Mouse (Mus musculus) hindbrain, embryonic 15.5 days (tissue): ENCODE measurements around the gene Rasgef1b. TPM values are rescaled to one million over a fixed set of nuclear protein-coding genes. Genes with fewer than 3 reads are reported as not detected.

Experiments used
- ATAC-seq: fragments of 200-750 bp; cut with Nextera tagmentation; 2 replicates; pipeline ENCODE4 v1.8.0; 2017; ENCODE audit warnings: low read depth, moderate number of reproducible peaks, moderate TSS enrichment; ENCODE audit not compliant: low FRiP score
- H3K27ac ChIP-seq: fragments of 300-500 bp; sonication (generic); replicated peaks from 2 replicates; pipeline ENCODE4 v1.5.1; 2015; ENCODE audit warnings: mild to moderate bottlenecking, inconsistent platforms
- H3K27me3 ChIP-seq: fragments of 300-500 bp; sonication (generic); 2 replicates; pipeline ENCODE4 v1.6.1; 2015; ENCODE audit warnings: control low read depth, inconsistent platforms
- H3K36me3 ChIP-seq: fragments of 300-500 bp; sonication (generic); 2 replicates; pipeline ENCODE4 v1.6.1; 2015; ENCODE audit warnings: control low read depth, inconsistent platforms
- H3K4me1 ChIP-seq: fragments of 300-500 bp; sonication (generic); replicated peaks from 2 replicates; pipeline ENCODE4 v1.6.1; 2015; ENCODE audit warnings: control low read depth, inconsistent platforms
- H3K4me2 ChIP-seq: fragments of 300-500 bp; sonication (generic); 2 replicates; pipeline ENCODE4 v1.6.1; 2015; ENCODE audit warnings: moderate library complexity, mild to moderate bottlenecking, inconsistent platforms
- H3K4me3 ChIP-seq: fragments of 300-500 bp; sonication (generic); 2 replicates; pipeline ENCODE4 v1.5.1; 2015; ENCODE audit warnings: mild to moderate bottlenecking, inconsistent platforms
- H3K9ac ChIP-seq: fragments of 300-500 bp; sonication (generic); 2 replicates; pipeline ENCODE4 v1.6.1; 2015; ENCODE audit warnings: inconsistent platforms
- H3K9me3 ChIP-seq: fragments of 300-500 bp; sonication (generic); 2 replicates; pipeline ENCODE4 v1.6.1; 2016; ENCODE audit warnings: control low read depth, inconsistent platforms
- WGBS: fragments of 180-500 bp; shearing (Covaris S2); methylation state at CpG from one replicate; pipeline ENCODE4 v1.1.7; 2015; 5-methylcytosine and 5-hydroxymethylcytosine counted together
- polyA plus RNA-seq: library from polyadenylated mRNA; unstranded; fragments of >200 nt; fragmentation: Nextera tagmentation; extraction: Ambion mirVana; gene quantifications from 2 replicates; pipeline ENCODE4 v1.2.1, GENCODE M21; 2015

Gene Rasgef1b
- polyA plus RNA-seq, 1 experiment from 2014 or later: 54.2 TPM

DNA sequence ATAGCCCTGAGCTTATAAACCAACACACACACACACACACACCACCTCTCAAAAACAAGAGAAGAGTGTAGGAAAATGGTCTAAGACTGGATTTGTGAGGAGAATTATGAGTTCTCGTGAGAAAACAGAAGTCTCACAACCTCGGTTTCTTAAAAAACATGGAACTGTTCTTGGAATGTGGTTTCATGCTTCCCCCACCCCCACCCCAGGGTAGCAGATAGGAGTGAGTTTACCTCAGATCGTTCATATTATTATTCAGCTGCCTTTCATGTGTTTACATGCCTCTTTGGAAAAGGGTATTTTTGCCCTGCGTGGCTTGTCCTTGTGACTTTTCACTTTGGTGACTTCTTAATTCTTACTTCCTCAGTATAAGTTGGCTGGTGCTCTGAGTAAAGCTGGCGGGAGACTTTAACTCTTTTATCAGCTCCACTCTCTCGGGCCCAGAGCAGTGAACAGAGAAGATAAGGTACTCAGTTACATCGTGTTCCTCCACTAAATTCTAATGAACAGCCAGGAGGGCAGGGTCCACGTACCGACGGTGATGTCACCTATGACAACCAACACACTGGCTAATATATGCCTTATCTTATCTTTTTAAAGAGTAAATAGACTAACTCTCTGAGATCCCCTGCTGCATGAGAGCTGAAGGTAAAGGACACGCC is 96.1 kb downstream of the Rasgef1b start:
- no peak for ATAC-seq
- H3K9ac ChIP-seq: no peak overlapping the region
- no peaks in the 10 kb centered on the region for H3K36me3 ChIP-seq
- H3K9me3 ChIP-seq: no peaks in the 10 kb centered on the region
- no peaks in the 10 kb centered on the region for H3K4me1 ChIP-seq
- H3K4me2 ChIP-seq: no peak overlapping the region
- H3K27me3 ChIP-seq: no peaks in the 10 kb centered on the region
- H3K27ac ChIP-seq: no peak overlapping the region
- 85% methylated on average over 11 of the region's 11 CpGs for WGBS
- H3K4me3 ChIP-seq: no peak overlapping the region

GRCm38 (mm10) chr5:99630087-99630486 is 98.8 kb downstream of the Rasgef1b start:
- Histone ChIP-seq H3K4me3 (no peak overlapping the region), H3K4me2 (no peak overlapping the region), H3K36me3 (no peaks in the 10 kb centered on the region), H3K9ac (no peak overlapping the region), H3K9me3 (no peaks in the 10 kb centered on the region), H3K4me1 (0 out of 2 replicates have a peak, but pooled peaks cover 4% of the 10 kb centered on the region), H3K27ac (no peak overlapping the region), H3K27me3 (no peaks in the 10 kb centered on the region)
- WGBS: 78% methylated on average over 7 of the region's 7 CpGs
- no peak for ATAC-seq

DNA sequence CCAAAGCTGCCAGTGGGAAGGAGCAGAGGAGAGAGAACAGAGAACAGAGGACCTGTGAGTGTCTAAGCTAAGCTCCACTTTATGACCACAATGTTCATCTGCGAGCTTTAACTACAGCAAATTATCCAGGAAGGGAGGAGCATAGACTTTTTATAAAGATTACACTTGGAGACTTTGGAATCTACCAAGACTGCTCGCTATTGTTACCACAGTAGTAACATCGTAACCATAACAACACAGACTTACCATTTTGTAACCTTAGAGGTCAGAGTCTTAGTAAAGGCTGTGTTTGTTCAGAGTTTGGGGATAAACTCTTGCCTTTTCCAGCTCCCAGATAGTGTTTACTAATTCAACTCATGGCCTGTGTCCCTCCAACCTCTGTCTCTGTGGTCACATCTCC is 103.3 kb downstream of the Rasgef1b start:
- H3K4me2 ChIP-seq: no peak overlapping the region
- no peaks in the 10 kb centered on the region for H3K27me3 ChIP-seq
- no peak overlapping the region for H3K9ac ChIP-seq
- H3K27ac ChIP-seq: no peak overlapping the region
- no peak overlapping the region for H3K4me3 ChIP-seq
- no peaks in the 10 kb centered on the region for H3K36me3 ChIP-seq
- H3K4me1 ChIP-seq: 0 out of 2 replicates have a peak, but pooled peaks cover 4% of the 10 kb centered on the region
- H3K9me3 ChIP-seq: no peaks in the 10 kb centered on the region
- no peak for ATAC-seq
- 66% methylated on average over 3 of the region's 3 CpGs for WGBS

- Histone ChIP-seq H3K27ac (no peak overlapping the region), H3K9me3 (no peaks in the 10 kb centered on the region), H3K9ac (no peak overlapping the region), H3K4me1 (0 out of 2 replicates have a peak, but pooled peaks cover under 1% of the 10 kb centered on the region), H3K27me3 (no peaks in the 10 kb centered on the region), H3K36me3 (no peaks in the 10 kb centered on the region), H3K4me3 (no peak overlapping the region), H3K4me2 (no peak overlapping the region)
- 89% methylated on average over 5 of the region's 5 CpGs for WGBS
- no peak for ATAC-seq
Observed at GRCm38 (mm10) chr5:99620771-99621170, 108.1 kb downstream of the Rasgef1b start.

DNA sequence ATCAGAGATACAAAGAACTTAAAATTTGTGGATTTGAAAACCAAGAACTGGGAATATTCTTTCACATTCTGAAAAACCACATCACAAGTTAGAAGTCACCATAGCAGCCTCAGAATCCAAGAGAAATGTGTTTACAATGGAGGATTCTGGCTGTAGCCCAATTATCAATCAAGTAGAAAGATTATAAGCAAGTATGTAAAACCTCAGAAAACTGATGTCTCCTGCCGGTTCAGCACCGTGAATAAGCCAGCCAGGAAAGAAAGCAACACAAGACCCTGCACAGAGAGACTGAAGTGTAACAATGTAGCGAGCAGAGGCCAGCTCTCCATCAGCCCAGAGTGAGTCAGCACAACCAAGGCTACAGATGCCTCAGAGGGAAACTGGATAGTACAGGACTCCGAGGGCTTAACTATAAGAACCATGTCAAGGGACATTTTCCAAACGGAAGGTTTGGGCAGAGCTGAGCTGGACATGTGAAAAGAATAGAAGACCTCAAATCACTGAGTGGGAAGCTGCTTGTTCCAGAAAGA is 111.5 kb downstream of the Rasgef1b start:
- Histone ChIP-seq H3K4me2 (no peak overlapping the region), H3K4me1 (peaks cover 21% of the 10 kb centered on the region), H3K4me3 (no peak overlapping the region), H3K9ac (no peak overlapping the region), H3K36me3 (no peaks in the 10 kb centered on the region), H3K27ac (no peak overlapping the region), H3K27me3 (0 out of 2 replicates have a peak, but pooled peaks cover 3% of the 10 kb centered on the region), H3K9me3 (no peaks in the 10 kb centered on the region)
- 25% methylated on average over 5 of the region's 5 CpGs for WGBS
- no peak for ATAC-seq

GRCm38 (mm10) chr5:99613321-99614118 is 115.3 kb downstream of the Rasgef1b start:
- Histone ChIP-seq H3K4me3 (peak overlapping the region; percentile 20), H3K4me1 (peaks cover 21% of the 10 kb centered on the region), H3K9me3 (no peaks in the 10 kb centered on the region), H3K27me3 (peaks cover 3% of the 10 kb centered on the region; the same call in 1 of the 2 replicates), H3K36me3 (no peaks in the 10 kb centered on the region), H3K27ac (peak overlapping the region; percentile 61), H3K4me2 (peak overlapping the region; percentile 53), H3K9ac (peak overlapping the region; percentile 5; the same call in 1 of the 2 replicates)
- peak; percentile 61 for ATAC-seq
- WGBS: under 1% methylated on average over 24 of the region's 24 CpGs

GRCm38 (mm10) chr5:99607602-99608001 is 121.3 kb downstream of the Rasgef1b start:
- Histone ChIP-seq H3K4me3 (no peak overlapping the region), H3K4me2 (no peak overlapping the region), H3K27ac (no peak overlapping the region), H3K4me1 (peaks cover 10% of the 10 kb centered on the region), H3K27me3 (no peaks in the 10 kb centered on the region; the same call in 1 of the 2 replicates), H3K36me3 (no peaks in the 10 kb centered on the region), H3K9me3 (no peaks in the 10 kb centered on the region), H3K9ac (no peak overlapping the region)
- WGBS: 73% methylated on average over 5 of the region's 5 CpGs
- ATAC-seq: no peak

GRCm38 (mm10) chr5:99606164-99606858 is 122.6 kb downstream of the Rasgef1b start:
- peaks cover 10% of the 10 kb centered on the region for H3K4me1 ChIP-seq
- no peak overlapping the region for H3K4me2 ChIP-seq
- H3K9me3 ChIP-seq: no peaks in the 10 kb centered on the region
- no peaks in the 10 kb centered on the region; the same call in 1 of the 2 replicates for H3K27me3 ChIP-seq
- no peak overlapping the region for H3K4me3 ChIP-seq
- no peak for ATAC-seq
- H3K27ac ChIP-seq: no peak overlapping the region
- WGBS: 64% methylated on average over 15 of the region's 15 CpGs
- H3K36me3 ChIP-seq: no peaks in the 10 kb centered on the region
- H3K9ac ChIP-seq: no peak overlapping the region

DNA sequence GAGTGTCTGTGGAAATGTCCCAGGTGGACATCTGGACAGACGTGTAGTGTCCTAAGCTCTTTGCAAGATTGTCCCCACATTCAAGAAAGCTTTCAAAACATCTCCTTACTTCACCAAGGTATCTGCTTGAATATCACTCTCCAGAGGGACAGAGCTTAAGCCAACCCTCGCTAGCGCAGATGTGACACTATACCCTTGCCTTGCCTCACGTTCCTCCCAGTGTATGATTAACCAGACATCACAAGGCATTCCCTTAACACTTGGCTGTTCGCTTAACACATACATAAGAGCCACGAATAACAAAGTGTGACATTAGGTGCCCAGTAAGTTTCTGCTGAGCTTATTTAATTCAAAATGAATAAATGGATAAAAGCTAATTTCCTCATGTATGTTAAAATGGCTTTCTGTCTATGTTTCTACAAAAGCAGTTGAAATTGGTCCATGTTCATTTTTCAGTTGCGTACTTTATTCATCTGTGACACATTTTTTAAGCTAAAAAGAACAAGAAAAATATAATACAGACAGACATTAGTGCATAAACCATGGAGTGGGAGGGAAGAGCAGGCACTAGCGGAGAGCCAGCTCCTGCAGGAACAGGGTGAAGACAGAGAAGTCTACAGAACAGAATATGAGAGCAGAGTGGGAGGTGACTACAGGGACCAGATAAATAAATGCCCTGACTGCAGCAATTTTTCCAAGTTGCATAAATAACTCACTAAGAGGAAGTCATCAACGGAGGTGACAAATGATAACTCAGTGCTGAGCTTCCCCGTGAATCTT is 126.4 kb downstream of the Rasgef1b start:
- H3K36me3 ChIP-seq: no peaks in the 10 kb centered on the region
- H3K4me3 ChIP-seq: no peak overlapping the region
- 65% methylated on average over 10 of the region's 10 CpGs for WGBS
- H3K27ac ChIP-seq: no peak overlapping the region
- no peak overlapping the region for H3K4me2 ChIP-seq
- H3K9me3 ChIP-seq: no peaks in the 10 kb centered on the region
- H3K4me1 ChIP-seq: peaks cover 34% of the 10 kb centered on the region
- no peak overlapping the region for H3K9ac ChIP-seq
- ATAC-seq: no peak
- H3K27me3 ChIP-seq: no peaks in the 10 kb centered on the region

- Histone ChIP-seq H3K27me3 (no peaks in the 10 kb centered on the region), H3K36me3 (no peaks in the 10 kb centered on the region), H3K27ac (no peak overlapping the region), H3K9me3 (no peaks in the 10 kb centered on the region), H3K4me1 (peaks cover 33% of the 10 kb centered on the region), H3K4me2 (no peak overlapping the region), H3K9ac (no peak overlapping the region), H3K4me3 (no peak overlapping the region)
- WGBS: 28% methylated on average over 11 of the region's 11 CpGs
- ATAC-seq: no peak
Observed at GRCm38 (mm10) chr5:99599376-99599775, 129.5 kb downstream of the Rasgef1b start.

DNA sequence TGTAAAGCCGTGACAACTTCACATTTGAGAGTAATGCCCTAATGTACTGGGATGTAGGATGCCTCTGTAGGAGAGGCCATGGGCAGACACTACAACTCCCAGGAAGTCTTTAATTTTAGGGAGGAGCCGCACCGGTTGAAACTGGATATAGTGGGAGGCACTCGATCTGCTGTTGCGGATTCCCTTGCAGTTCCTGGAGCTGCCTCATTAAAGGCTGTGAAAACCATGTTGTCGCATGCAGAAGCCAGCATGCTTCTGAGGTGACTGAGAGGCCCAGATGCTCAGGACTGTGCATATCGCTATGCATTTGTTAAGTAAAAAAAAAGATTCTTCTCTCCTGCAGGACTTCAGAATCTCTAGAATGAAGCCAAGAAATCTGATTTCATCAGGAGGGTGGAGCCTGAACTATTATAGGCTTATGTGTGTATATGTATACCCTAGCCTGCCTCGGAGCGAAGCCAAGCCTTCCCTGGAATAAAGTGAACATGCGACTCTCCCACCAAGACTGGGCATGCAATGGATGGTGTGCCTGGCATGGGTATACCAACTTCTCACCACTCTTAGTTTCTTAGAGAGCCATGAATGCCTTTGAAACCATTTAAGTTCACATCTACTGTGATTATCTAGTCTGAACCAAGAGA is 130.3 kb downstream of the Rasgef1b start:
- 56% methylated on average over 10 of the region's 10 CpGs for WGBS

More for the DNA sequence above, 130.3 kb downstream of the Rasgef1b start:
- Histone ChIP-seq H3K9me3 (no peaks in the 10 kb centered on the region), H3K4me1 (peaks cover 32% of the 10 kb centered on the region), H3K4me3 (no peak overlapping the region), H3K27ac (peak overlapping the region; percentile 73), H3K36me3 (no peaks in the 10 kb centered on the region), H3K9ac (no peak overlapping the region), H3K27me3 (no peaks in the 10 kb centered on the region), H3K4me2 (no peak overlapping the region)
- ATAC-seq: peak; percentile 70; the same call in 1 of the 2 replicates
